Mouse (Mus musculus) olfactory bulb, adult 2 months (tissue): ENCODE results near the gene Ppp4r2. TPM values are rescaled to one million over a fixed set of nuclear protein-coding genes. Genes with fewer than 3 reads are reported as not detected.
"Not testable (repeated sequence)": the region's sequence is repeated elsewhere in the genome, so short reads cannot be mapped to it uniquely, and the experiment has no call there.

ENCODE experiments used
- H3K27ac ChIP-seq: fragments of 200-500 bp; 2 replicates; pipeline ENCODE4 v1.5.1; 2012; ENCODE audit warnings: low read depth, low read length; ENCODE audit not compliant: insufficient read depth
- H3K4me1 ChIP-seq: fragments of 200-500 bp; 2 replicates; pipeline ENCODE4 v1.6.1; 2012; ENCODE audit warnings: low read length; ENCODE audit not compliant: control insufficient read depth, insufficient read depth
- H3K4me3 ChIP-seq: fragments of 200-500 bp; 2 replicates; pipeline ENCODE4 v1.5.1; 2012; ENCODE audit warnings: mild to moderate bottlenecking, low read depth, low read length, moderate library complexity; ENCODE audit not compliant: insufficient read depth
- CTCF ChIP-seq: fragments of 200-500 bp; IDR thresholded peaks from 2 replicates; pipeline ENCODE4 v1.5.1; 2012; ENCODE audit warnings: low read depth, mild to moderate bottlenecking, low read length, moderate library complexity; ENCODE audit not compliant: insufficient read depth
- POLR2A ChIP-seq: fragments of 200-500 bp; IDR thresholded peaks from 2 replicates; pipeline ENCODE4 v1.6.1; 2012; ENCODE audit warnings: mild to moderate bottlenecking, low read depth, low read length, moderate library complexity; ENCODE audit not compliant: insufficient read depth
- WGBS: fragments of 180-500 bp; shearing (Covaris S2); methylation state at CpG from one replicate; pipeline ENCODE4 v1.1.7; 2018; 5-methylcytosine and 5-hydroxymethylcytosine counted together
- polyA plus RNA-seq: library from polyadenylated mRNA; stranded (reverse); fragments of >200 nt; gene quantifications from 2 replicates; pipeline ENCODE4 v1.2.4, GENCODE M21; 2012; ENCODE audit warnings: low replicate concordance; ENCODE audit not compliant: missing spikeins, insufficient read depth, insufficient read length

The Ppp4r2 gene
- polyA plus RNA-seq, 1 experiment = 172 TPM

- Histone ChIP-seq H3K4me3 (no peak overlapping the region), H3K27ac (no peak overlapping the region), H3K4me1 (no peaks in the 10 kb centered on the region)
- TF ChIP-seq CTCF = no peak
- TF ChIP-seq POLR2A = no peak
- WGBS = 89% methylated on average over 5 of the region's 5 CpGs
Measured at GRCm38 (mm10) chr6:100847264-100847663, 13.8 kb downstream of the Ppp4r2 start.

GRCm38 (mm10) chr6:100848682-100849375 lies 15.4 kb downstream of the Ppp4r2 start:
- Histone ChIP-seq H3K4me1 (no peaks in the 10 kb centered on the region), H3K4me3 (no peak overlapping the region), H3K27ac (no peak overlapping the region)
- TF ChIP-seq CTCF (no peak), POLR2A (no peak)
- 80% methylated on average over 9 of the region's 9 CpGs for WGBS

- Histone ChIP-seq H3K4me3 (no peak overlapping the region), H3K4me1 (no peaks in the 10 kb centered on the region), H3K27ac (no peak overlapping the region)
- WGBS = 89% methylated on average over 9 of the region's 9 CpGs
- TF ChIP-seq POLR2A = no peak
- TF ChIP-seq CTCF = no peak
Measured at GRCm38 (mm10) chr6:100850671-100851081, 17.3 kb downstream of the Ppp4r2 start.

- no peak overlapping the region for H3K4me3 ChIP-seq
- H3K4me1 ChIP-seq = no peaks in the 10 kb centered on the region
- WGBS = 76% methylated on average over 5 of the region's 5 CpGs
- H3K27ac ChIP-seq = no peak overlapping the region
- TF ChIP-seq CTCF (no peak), POLR2A (no peak)
Measured at GRCm38 (mm10) chr6:100851083-100851482, 17.7 kb downstream of the Ppp4r2 start.

- 87% methylated on average over 6 of the region's 6 CpGs for WGBS
- TF ChIP-seq CTCF (no peak), POLR2A (no peak)
- H3K4me3 ChIP-seq = no peak overlapping the region
- H3K4me1 ChIP-seq = no peaks in the 10 kb centered on the region
- H3K27ac ChIP-seq = no peak overlapping the region
Measured at GRCm38 (mm10) chr6:100865321-100865720, 31.9 kb downstream of the Ppp4r2 start.

GRCm38 (mm10) chr6:100865788-100866187 lies 32.4 kb downstream of the Ppp4r2 start:
- not testable (repeated sequence) for H3K4me1 ChIP-seq, H3K27ac ChIP-seq, H3K4me3 ChIP-seq
- 30% methylated on average over 5 of the region's 5 CpGs for WGBS

GRCm38 (mm10) chr6:100866246-100866645 lies 32.8 kb downstream of the Ppp4r2 start:
- H3K4me1 ChIP-seq, H3K27ac ChIP-seq, H3K4me3 ChIP-seq: not testable (repeated sequence)
- 91% methylated on average over 5 of the region's 5 CpGs for WGBS

- no peak overlapping the region for H3K4me3 ChIP-seq
- H3K27ac ChIP-seq = no peak overlapping the region
- no peak for TF ChIP-seq CTCF
- TF ChIP-seq POLR2A = no peak
- WGBS = 37% methylated on average over 5 of the region's 5 CpGs
- no peaks in the 10 kb centered on the region for H3K4me1 ChIP-seq
Measured at GRCm38 (mm10) chr6:100868863-100869262, 35.4 kb downstream of the Ppp4r2 start.

- Histone ChIP-seq H3K4me3 (no peak overlapping the region), H3K4me1 (no peaks in the 10 kb centered on the region), H3K27ac (no peak overlapping the region)
- TF ChIP-seq CTCF (no peak), POLR2A (no peak)
- 85% methylated on average over 9 of the region's 9 CpGs for WGBS
Measured at GRCm38 (mm10) chr6:100869909-100870308, 36.5 kb downstream of the Ppp4r2 start.

GRCm38 (mm10) chr6:100873191-100873590 lies 39.8 kb downstream of the Ppp4r2 start:
- WGBS = 85% methylated on average over 6 of the region's 6 CpGs
- TF ChIP-seq POLR2A (no peak), CTCF (no peak)
- Histone ChIP-seq H3K27ac (no peak overlapping the region), H3K4me1 (no peaks in the 10 kb centered on the region), H3K4me3 (no peak overlapping the region)
